Mouse (Mus musculus): ENCODE data around the gene Trpm1. TPM values are rescaled to one million over a fixed set of nuclear protein-coding genes. Genes with fewer than 3 reads are reported as not detected.

Trpm1 gene
- polyA plus RNA-seq, 2 experiments, result 0.52 to 0.85 TPM

GRCm38 (mm10) chr7:64239138-64239805 lies 85.6 kb downstream of the Trpm1 start:
- no peak overlapping the region for H3K4me2 ChIP-seq (replicated peaks; ENCODE audit: low read depth, low read length, severe bottlenecking)
- H3K4me1 ChIP-seq (ENCODE audit: control insufficient read depth, insufficient read depth, low read length), result 0 out of 2 replicates have a peak, but pooled peaks cover 4% of the 10 kb centered on the region
- DNase-seq (ENCODE audit: low spot score) (no peak), ATAC-seq (ENCODE audit: low FRiP score, low read depth) (no peak)
- 84% methylated on average over 9 of the region's 9 CpGs for WGBS
- H3K4me3 ChIP-seq (replicated peaks; ENCODE audit: low read length), result no peak overlapping the region
- TF ChIP-seq POLR2A (IDR thresholded peaks at IDR 0.05; ENCODE audit: borderline replicate concordance, extremely low read depth, insufficient read depth, insufficient read length), result no peak
- H3K9ac ChIP-seq (ENCODE audit: low read depth, low read length, severe bottlenecking), result no peak overlapping the region
- H3K27me3 ChIP-seq (ENCODE audit: control insufficient read depth, insufficient read depth, low read length), result no peaks in the 10 kb centered on the region
- no peak overlapping the region for H3K27ac ChIP-seq (replicated peaks; ENCODE audit: low read depth, low read length)
- no peaks in the 10 kb centered on the region for H3K9me3 ChIP-seq (ENCODE audit: control insufficient read depth, low read length)
- no peaks in the 10 kb centered on the region for H3K36me3 ChIP-seq (ENCODE audit: control insufficient read depth, insufficient read depth, low read length)

- H3K4me3 ChIP-seq (replicated peaks; ENCODE audit: low read length), result no peak overlapping the region
- no peak for TF ChIP-seq POLR2A (IDR thresholded peaks at IDR 0.05; ENCODE audit: borderline replicate concordance, extremely low read depth, insufficient read depth, insufficient read length)
- no peak overlapping the region for H3K4me2 ChIP-seq (replicated peaks; ENCODE audit: low read depth, low read length, severe bottlenecking)
- no peaks in the 10 kb centered on the region for H3K27me3 ChIP-seq (ENCODE audit: control insufficient read depth, insufficient read depth, low read length)
- WGBS, result 43% methylated on average over 4 of the region's 4 CpGs
- H3K9me3 ChIP-seq (ENCODE audit: control insufficient read depth, low read length), result no peaks in the 10 kb centered on the region
- H3K27ac ChIP-seq (replicated peaks; ENCODE audit: low read depth, low read length), result no peak overlapping the region
- H3K9ac ChIP-seq (ENCODE audit: low read depth, low read length, severe bottlenecking), result no peak overlapping the region
- ATAC-seq (ENCODE audit: low FRiP score, low read depth) (no peak), DNase-seq (ENCODE audit: low spot score) (peak; percentile 18)
- H3K36me3 ChIP-seq (ENCODE audit: control insufficient read depth, insufficient read depth, low read length), result no peaks in the 10 kb centered on the region
- 0 out of 2 replicates have a peak, but pooled peaks cover 4% of the 10 kb centered on the region for H3K4me1 ChIP-seq (ENCODE audit: control insufficient read depth, insufficient read depth, low read length)
These were observed 86.2 kb downstream of the Trpm1 start for GRCm38 (mm10) chr7:64239806-64240315.

GRCm38 (mm10) chr7:64242424-64242823 lies 88.8 kb downstream of the Trpm1 start:
- Histone ChIP-seq H3K4me2 (replicated peaks; ENCODE audit: low read depth, low read length, severe bottlenecking) (no peak overlapping the region), H3K4me3 (replicated peaks; ENCODE audit: low read length) (no peak overlapping the region), H3K4me1 (ENCODE audit: control insufficient read depth, insufficient read depth, low read length) (0 out of 2 replicates have a peak, but pooled peaks cover 4% of the 10 kb centered on the region), H3K27me3 (ENCODE audit: control insufficient read depth, insufficient read depth, low read length) (no peaks in the 10 kb centered on the region), H3K9me3 (ENCODE audit: control insufficient read depth, low read length) (no peaks in the 10 kb centered on the region), H3K27ac (replicated peaks; ENCODE audit: low read depth, low read length) (no peak overlapping the region), H3K36me3 (ENCODE audit: control insufficient read depth, insufficient read depth, low read length) (no peaks in the 10 kb centered on the region), H3K9ac (ENCODE audit: low read depth, low read length, severe bottlenecking) (no peak overlapping the region)
- 40% methylated on average over 4 of the region's 4 CpGs for WGBS
- DNase-seq (ENCODE audit: low spot score) (no peak), ATAC-seq (ENCODE audit: low FRiP score, low read depth) (no peak)
- no peak for TF ChIP-seq POLR2A (IDR thresholded peaks at IDR 0.05; ENCODE audit: borderline replicate concordance, extremely low read depth, insufficient read depth, insufficient read length)

- no peak overlapping the region for H3K4me2 ChIP-seq (replicated peaks; ENCODE audit: low read depth, low read length, severe bottlenecking)
- 68% methylated on average over 6 of the region's 6 CpGs for WGBS
These were observed 90.7 kb downstream of the Trpm1 start for GRCm38 (mm10) chr7:64244371-64244770.

GRCm38 (mm10) chr7:64246713-64247112 lies 93.1 kb downstream of the Trpm1 start:
- no peaks in the 10 kb centered on the region for H3K9me3 ChIP-seq (ENCODE audit: control insufficient read depth, low read length)
- ATAC-seq (ENCODE audit: low FRiP score, low read depth) (no peak), DNase-seq (ENCODE audit: low spot score) (no peak)
- H3K4me1 ChIP-seq (ENCODE audit: control insufficient read depth, insufficient read depth, low read length), result 0 out of 2 replicates have a peak, but pooled peaks cover 4% of the 10 kb centered on the region
- H3K9ac ChIP-seq (ENCODE audit: low read depth, low read length, severe bottlenecking), result no peak overlapping the region
- no peaks in the 10 kb centered on the region for H3K36me3 ChIP-seq (ENCODE audit: control insufficient read depth, insufficient read depth, low read length)
- no peak overlapping the region for H3K4me3 ChIP-seq (replicated peaks; ENCODE audit: low read length)
- H3K27ac ChIP-seq (replicated peaks; ENCODE audit: low read depth, low read length), result no peak overlapping the region
- 68% methylated on average over 4 of the region's 4 CpGs for WGBS
- no peaks in the 10 kb centered on the region for H3K27me3 ChIP-seq (ENCODE audit: control insufficient read depth, insufficient read depth, low read length)
- no peak for TF ChIP-seq POLR2A (IDR thresholded peaks at IDR 0.05; ENCODE audit: borderline replicate concordance, extremely low read depth, insufficient read depth, insufficient read length)
- no peak overlapping the region for H3K4me2 ChIP-seq (replicated peaks; ENCODE audit: low read depth, low read length, severe bottlenecking)

More at GRCm38 (mm10) chr7:64244371-64244770, 90.7 kb downstream of the Trpm1 start:
- Histone ChIP-seq H3K27ac (replicated peaks; ENCODE audit: low read depth, low read length) (no peak overlapping the region), H3K9ac (ENCODE audit: low read depth, low read length, severe bottlenecking) (no peak overlapping the region), H3K9me3 (ENCODE audit: control insufficient read depth, low read length) (no peaks in the 10 kb centered on the region), H3K36me3 (ENCODE audit: control insufficient read depth, insufficient read depth, low read length) (no peaks in the 10 kb centered on the region), H3K27me3 (ENCODE audit: control insufficient read depth, insufficient read depth, low read length) (no peaks in the 10 kb centered on the region), H3K4me3 (replicated peaks; ENCODE audit: low read length) (no peak overlapping the region), H3K4me1 (ENCODE audit: control insufficient read depth, insufficient read depth, low read length) (0 out of 2 replicates have a peak, but pooled peaks cover 4% of the 10 kb centered on the region)
- DNase-seq (ENCODE audit: low spot score) (no peak), ATAC-seq (ENCODE audit: low FRiP score, low read depth) (no peak)
- TF ChIP-seq POLR2A (IDR thresholded peaks at IDR 0.05; ENCODE audit: borderline replicate concordance, extremely low read depth, insufficient read depth, insufficient read length), result no peak

Measured in limb, embryonic 14.5 days (tissue).